Mouse (Mus musculus) neural tube, embryonic 15.5 days (tissue): Measurements from ENCODE around the gene Arpc2. TPM values are rescaled to one million over a fixed set of nuclear protein-coding genes. Genes with fewer than 3 reads are reported as not detected.
A peak's percentile ranks its signal among the peaks of the same experiment; 100 is the strongest.

ENCODE experiments used
- ATAC-seq: fragments of 200-750 bp; cut with Nextera tagmentation; 2 replicates; pipeline ENCODE4 v1.8.0; 2017; ENCODE audit warnings: mild to moderate bottlenecking, moderate TSS enrichment, moderate library complexity; ENCODE audit not compliant: low FRiP score
- H3K27ac ChIP-seq: fragments of 300-500 bp; sonication (generic); replicated peaks from 2 replicates; pipeline ENCODE4 v1.5.1; 2015; ENCODE audit warnings: mild to moderate bottlenecking, inconsistent platforms
- H3K27me3 ChIP-seq: fragments of 300-500 bp; sonication (generic); replicated peaks from 2 replicates; pipeline ENCODE4 v1.6.1; 2015; ENCODE audit warnings: inconsistent platforms
- H3K36me3 ChIP-seq: fragments of 300-500 bp; sonication (generic); 2 replicates; pipeline ENCODE4 v1.6.1; 2015; ENCODE audit warnings: inconsistent platforms
- H3K4me1 ChIP-seq: fragments of 300-500 bp; sonication (generic); 2 replicates; pipeline ENCODE4 v1.6.1; 2015; ENCODE audit warnings: inconsistent platforms
- H3K4me2 ChIP-seq: fragments of 300-500 bp; sonication (generic); 2 replicates; pipeline ENCODE4 v1.6.1; 2015; ENCODE audit warnings: inconsistent platforms, mild to moderate bottlenecking, moderate library complexity
- H3K4me3 ChIP-seq: fragments of 300-500 bp; sonication (generic); replicated peaks from 2 replicates; pipeline ENCODE4 v1.5.1; 2015; ENCODE audit warnings: mild to moderate bottlenecking, inconsistent platforms
- H3K9ac ChIP-seq: fragments of 300-500 bp; sonication (generic); replicated peaks from 2 replicates; pipeline ENCODE4 v1.6.1; 2015; ENCODE audit warnings: mild to moderate bottlenecking, inconsistent platforms
- H3K9me3 ChIP-seq: fragments of 300-500 bp; sonication (generic); replicated peaks from 2 replicates; pipeline ENCODE4 v1.6.1; 2016; ENCODE audit warnings: inconsistent platforms
- WGBS: fragments of 180-500 bp; shearing (Covaris S2); methylation state at CpG from one replicate; pipeline ENCODE4 v1.1.7; 2015; ENCODE audit warnings: mixed read lengths; 5-methylcytosine and 5-hydroxymethylcytosine counted together
- polyA plus RNA-seq: library from polyadenylated mRNA; unstranded; fragments of >200 nt; fragmentation: Nextera tagmentation; extraction: Ambion mirVana; gene quantifications from 2 replicates; pipeline ENCODE4 v1.2.1, GENCODE M21; 2015

Arpc2 gene
- polyA plus RNA-seq, 1 experiment from 2014 or later = 393 TPM

- WGBS = 79% methylated on average over 8 of the region's 8 CpGs
- ATAC-seq = no peak
Measured at GRCm38 (mm10) chr1:74206642-74207041, 29.2 kb upstream of the Arpc2 start.

GRCm38 (mm10) chr1:74207906-74208305, 28.0 kb upstream of the Arpc2 start:
- no peak for ATAC-seq
- Histone ChIP-seq H3K4me3 (no peak overlapping the region), H3K27ac (no peak overlapping the region), H3K9ac (no peak overlapping the region), H3K27me3 (no peaks in the 10 kb centered on the region), H3K4me2 (no peak overlapping the region), H3K4me1 (0 out of 2 replicates have a peak, but pooled peaks cover 3% of the 10 kb centered on the region), H3K9me3 (no peaks in the 10 kb centered on the region), H3K36me3 (no peaks in the 10 kb centered on the region)
- WGBS = 40% methylated on average over 9 of the region's 9 CpGs

More at GRCm38 (mm10) chr1:74206642-74207041, 29.2 kb upstream of the Arpc2 start:
- Histone ChIP-seq H3K4me2 (no peak overlapping the region), H3K4me3 (no peak overlapping the region), H3K36me3 (no peaks in the 10 kb centered on the region), H3K9me3 (no peaks in the 10 kb centered on the region), H3K27ac (no peak overlapping the region), H3K9ac (no peak overlapping the region), H3K27me3 (no peaks in the 10 kb centered on the region), H3K4me1 (0 out of 2 replicates have a peak, but pooled peaks cover 3% of the 10 kb centered on the region)

GRCm38 (mm10) chr1:74208941-74209340, 26.9 kb upstream of the Arpc2 start:
- H3K27me3 ChIP-seq = no peaks in the 10 kb centered on the region
- H3K9me3 ChIP-seq = no peaks in the 10 kb centered on the region
- no peak for ATAC-seq
- H3K4me2 ChIP-seq = no peak overlapping the region
- 92% methylated on average over 8 of the region's 8 CpGs for WGBS
- H3K4me1 ChIP-seq = 0 out of 2 replicates have a peak, but pooled peaks cover 3% of the 10 kb centered on the region
- H3K9ac ChIP-seq = no peak overlapping the region
- H3K4me3 ChIP-seq = no peak overlapping the region
- no peaks in the 10 kb centered on the region for H3K36me3 ChIP-seq
- H3K27ac ChIP-seq = no peak overlapping the region

- ATAC-seq = no peak
- Histone ChIP-seq H3K9ac (no peak overlapping the region), H3K9me3 (no peaks in the 10 kb centered on the region), H3K27ac (no peak overlapping the region), H3K36me3 (no peaks in the 10 kb centered on the region), H3K4me3 (no peak overlapping the region), H3K4me1 (no peaks in the 10 kb centered on the region), H3K4me2 (no peak overlapping the region), H3K27me3 (no peaks in the 10 kb centered on the region)
- WGBS = 86% methylated on average over 7 of the region's 7 CpGs
Measured at GRCm38 (mm10) chr1:74219922-74220321, 16.0 kb upstream of the Arpc2 start.

- H3K27me3 ChIP-seq = no peaks in the 10 kb centered on the region
- WGBS = 78% methylated on average over 7 of the region's 7 CpGs
- no peaks in the 10 kb centered on the region for H3K4me1 ChIP-seq
- H3K4me2 ChIP-seq = no peak overlapping the region
- no peaks in the 10 kb centered on the region for H3K36me3 ChIP-seq
- no peaks in the 10 kb centered on the region for H3K9me3 ChIP-seq
- no peak overlapping the region for H3K9ac ChIP-seq
- H3K4me3 ChIP-seq = no peak overlapping the region
- H3K27ac ChIP-seq = no peak overlapping the region
- no peak for ATAC-seq
Measured at GRCm38 (mm10) chr1:74227317-74227716, 8.6 kb upstream of the Arpc2 start.

- no peaks in the 10 kb centered on the region for H3K36me3 ChIP-seq
- no peak for ATAC-seq
Measured at GRCm38 (mm10) chr1:74229942-74230341, 5.9 kb upstream of the Arpc2 start.

GRCm38 (mm10) chr1:74230992-74231391, 4.9 kb upstream of the Arpc2 start:
- Histone ChIP-seq H3K4me2 (no peak overlapping the region), H3K9ac (no peak overlapping the region), H3K9me3 (no peaks in the 10 kb centered on the region), H3K27me3 (no peaks in the 10 kb centered on the region), H3K36me3 (no peaks in the 10 kb centered on the region), H3K4me3 (no peak overlapping the region), H3K27ac (no peak overlapping the region), H3K4me1 (0 out of 2 replicates have a peak, but pooled peaks cover 3% of the 10 kb centered on the region)
- no peak for ATAC-seq
- no CpG with 5 or more reads among the region's 1 CpGs for WGBS

More at GRCm38 (mm10) chr1:74229942-74230341, 5.9 kb upstream of the Arpc2 start:
- Histone ChIP-seq H3K4me1 (no peaks in the 10 kb centered on the region), H3K27ac (no peak overlapping the region), H3K4me2 (no peak overlapping the region), H3K9me3 (no peaks in the 10 kb centered on the region), H3K27me3 (no peaks in the 10 kb centered on the region), H3K9ac (no peak overlapping the region), H3K4me3 (no peak overlapping the region)
- WGBS = 80% methylated on average over 2 of the region's 2 CpGs

- Histone ChIP-seq H3K4me3 (peak overlapping the region; percentile 98), H3K4me1 (peaks cover 45% of the 10 kb centered on the region), H3K27ac (peak overlapping the region; percentile 92), H3K27me3 (no peaks in the 10 kb centered on the region), H3K9me3 (no peaks in the 10 kb centered on the region), H3K4me2 (peak overlapping the region; percentile 79), H3K36me3 (no peaks in the 10 kb centered on the region), H3K9ac (peak overlapping the region; percentile 89)
- WGBS = 2% methylated on average over 51 of the region's 57 CpGs
- ATAC-seq = peak; percentile 80
Measured at GRCm38 (mm10) chr1:74236590-74237317, 870 bp downstream of the Arpc2 start.

GRCm38 (mm10) chr1:74237671-74238070, 1.8 kb downstream of the Arpc2 start:
- no peak for ATAC-seq
- Histone ChIP-seq H3K27ac (no peak overlapping the region), H3K4me3 (peak overlapping the region; percentile 98), H3K4me1 (peaks cover 45% of the 10 kb centered on the region), H3K27me3 (no peaks in the 10 kb centered on the region), H3K4me2 (peak overlapping the region; percentile 79), H3K9ac (peak overlapping the region; percentile 89), H3K36me3 (no peaks in the 10 kb centered on the region), H3K9me3 (no peaks in the 10 kb centered on the region)
- WGBS = 40% methylated on average over 5 of the region's 5 CpGs

GRCm38 (mm10) chr1:74238136-74238535, 2.3 kb downstream of the Arpc2 start:
- H3K27me3 ChIP-seq = no peaks in the 10 kb centered on the region
- WGBS = 73% methylated on average over 1 of the region's 1 CpGs
- peak overlapping the region; percentile 79 for H3K4me2 ChIP-seq
- no peaks in the 10 kb centered on the region for H3K9me3 ChIP-seq
- H3K4me1 ChIP-seq = peaks cover 45% of the 10 kb centered on the region
- H3K27ac ChIP-seq = no peak overlapping the region
- no peak for ATAC-seq
- H3K4me3 ChIP-seq = peak overlapping the region; percentile 98
- peak overlapping the region; percentile 89 for H3K9ac ChIP-seq
- H3K36me3 ChIP-seq = no peaks in the 10 kb centered on the region

- H3K36me3 ChIP-seq = no peaks in the 10 kb centered on the region
- peaks cover 45% of the 10 kb centered on the region for H3K4me1 ChIP-seq
- 0 out of 2 replicates have a peak overlapping the region, but pooled peaks have one; percentile 2 for H3K27ac ChIP-seq
- no peaks in the 10 kb centered on the region for H3K9me3 ChIP-seq
- H3K4me2 ChIP-seq = peak overlapping the region; percentile 79
- 0 out of 2 replicates have a peak overlapping the region, but pooled peaks have one; percentile 6 for H3K4me3 ChIP-seq
- H3K27me3 ChIP-seq = no peaks in the 10 kb centered on the region
- no peak for ATAC-seq
- peak overlapping the region; percentile 17; the same call in 1 of the 2 replicates for H3K9ac ChIP-seq
- 70% methylated on average over 7 of the region's 7 CpGs for WGBS
Measured at GRCm38 (mm10) chr1:74239162-74239561, 3.3 kb downstream of the Arpc2 start.

- Histone ChIP-seq H3K27me3 (no peaks in the 10 kb centered on the region), H3K4me1 (peaks cover 45% of the 10 kb centered on the region), H3K9ac (peak overlapping the region; percentile 17; the same call in 1 of the 2 replicates), H3K4me2 (peak overlapping the region; percentile 79), H3K9me3 (no peaks in the 10 kb centered on the region), H3K36me3 (no peaks in the 10 kb centered on the region), H3K27ac (0 out of 2 replicates have a peak overlapping the region, but pooled peaks have one; percentile 2), H3K4me3 (0 out of 2 replicates have a peak overlapping the region, but pooled peaks have one; percentile 6)
- no peak for ATAC-seq
- 56% methylated on average over 11 of the region's 11 CpGs for WGBS
Measured at GRCm38 (mm10) chr1:74239618-74240017, 3.7 kb downstream of the Arpc2 start.
